Mouse (Mus musculus): ENCODE results near the gene Kcnn3. TPM values are rescaled to one million over a fixed set of nuclear protein-coding genes. Genes with fewer than 3 reads are reported as not detected.
A peak's percentile ranks its signal among the peaks of the same experiment; 100 is the strongest.

Gene Kcnn3
- polyA plus RNA-seq, 1 experiment from 2014 or later = 2.5 TPM

DNA sequence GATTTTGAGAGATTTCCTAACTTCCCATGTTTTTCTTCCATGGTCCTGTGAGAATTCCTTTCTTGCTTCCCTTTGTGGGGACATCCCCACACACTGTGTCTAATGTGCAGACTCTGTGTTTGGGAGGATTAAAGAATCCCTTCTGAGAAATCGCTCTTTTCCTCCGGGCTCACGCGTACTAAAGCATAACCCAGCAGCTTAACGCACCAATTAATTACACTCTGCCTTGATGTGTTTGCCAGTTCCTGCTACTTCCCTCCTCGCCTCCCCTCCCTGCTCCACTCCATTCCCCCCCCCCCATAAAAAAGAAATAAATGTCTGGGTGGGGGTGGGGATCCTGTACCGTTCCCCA, 1.5 kb downstream of the Kcnn3 start:
- Histone ChIP-seq H3K9ac (no peak overlapping the region), H3K4me1 (peaks cover 34% of the 10 kb centered on the region), H3K27ac (no peak overlapping the region), H3K9me3 (no peaks in the 10 kb centered on the region; the same call in 1 of the 2 replicates), H3K36me3 (no peaks in the 10 kb centered on the region), H3K4me3 (peak overlapping the region; percentile 38), H3K4me2 (replicated peaks) (peak overlapping the region; percentile 91), H3K27me3 (peaks cover 38% of the 10 kb centered on the region)
- no peak for ATAC-seq (ENCODE audit: insufficient number of reproducible peaks, insufficient read depth, low FRiP score, low TSS enrichment)
- WGBS = 9% methylated on average over 7 of the region's 7 CpGs

DNA sequence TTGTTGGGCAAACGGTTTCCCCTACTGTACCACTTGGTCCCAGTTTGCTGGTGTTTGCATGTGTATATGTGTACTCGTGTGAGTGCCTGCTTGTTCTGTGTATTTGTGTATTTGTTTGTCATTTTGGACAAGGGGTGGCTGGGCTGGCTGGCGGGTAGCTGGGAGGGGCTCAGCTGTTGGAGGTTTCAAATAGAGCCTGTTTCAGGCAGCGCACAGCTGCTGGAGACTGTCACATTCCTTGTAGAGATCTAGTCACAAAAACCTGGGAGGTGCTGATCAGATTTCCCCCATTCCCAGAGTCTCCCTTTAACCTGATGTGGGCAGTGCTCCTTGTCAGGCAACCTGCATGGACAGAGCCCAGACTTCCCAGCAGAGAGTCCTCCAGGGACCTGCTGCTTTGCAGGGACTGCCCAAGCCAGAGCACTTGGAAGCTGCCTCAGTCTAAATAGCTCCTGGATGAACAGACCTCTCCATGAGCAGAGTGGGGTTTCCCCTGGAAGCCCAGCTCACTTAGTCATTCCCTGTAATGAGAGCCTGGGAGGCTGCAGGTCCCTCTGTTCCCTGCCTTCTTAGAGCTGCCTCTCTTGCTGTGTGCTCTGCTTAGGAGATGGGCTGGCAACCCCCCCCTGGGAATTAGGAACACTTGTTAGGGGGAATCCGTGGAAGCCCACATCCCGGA, 2.6 kb downstream of the Kcnn3 start:
- Histone ChIP-seq H3K36me3 (no peaks in the 10 kb centered on the region), H3K27ac (peak overlapping the region; percentile 41; the same call in 1 of the 2 replicates), H3K9me3 (no peaks in the 10 kb centered on the region), H3K4me3 (peak overlapping the region; percentile 38), H3K9ac (0 out of 2 replicates have a peak overlapping the region, but pooled peaks have one; percentile 22), H3K27me3 (peaks cover 43% of the 10 kb centered on the region), H3K4me1 (peaks cover 40% of the 10 kb centered on the region), H3K4me2 (replicated peaks) (peak overlapping the region; percentile 91)
- no peak for ATAC-seq (ENCODE audit: insufficient number of reproducible peaks, insufficient read depth, low FRiP score, low TSS enrichment)
- WGBS = 24% methylated on average over 6 of the region's 6 CpGs

DNA sequence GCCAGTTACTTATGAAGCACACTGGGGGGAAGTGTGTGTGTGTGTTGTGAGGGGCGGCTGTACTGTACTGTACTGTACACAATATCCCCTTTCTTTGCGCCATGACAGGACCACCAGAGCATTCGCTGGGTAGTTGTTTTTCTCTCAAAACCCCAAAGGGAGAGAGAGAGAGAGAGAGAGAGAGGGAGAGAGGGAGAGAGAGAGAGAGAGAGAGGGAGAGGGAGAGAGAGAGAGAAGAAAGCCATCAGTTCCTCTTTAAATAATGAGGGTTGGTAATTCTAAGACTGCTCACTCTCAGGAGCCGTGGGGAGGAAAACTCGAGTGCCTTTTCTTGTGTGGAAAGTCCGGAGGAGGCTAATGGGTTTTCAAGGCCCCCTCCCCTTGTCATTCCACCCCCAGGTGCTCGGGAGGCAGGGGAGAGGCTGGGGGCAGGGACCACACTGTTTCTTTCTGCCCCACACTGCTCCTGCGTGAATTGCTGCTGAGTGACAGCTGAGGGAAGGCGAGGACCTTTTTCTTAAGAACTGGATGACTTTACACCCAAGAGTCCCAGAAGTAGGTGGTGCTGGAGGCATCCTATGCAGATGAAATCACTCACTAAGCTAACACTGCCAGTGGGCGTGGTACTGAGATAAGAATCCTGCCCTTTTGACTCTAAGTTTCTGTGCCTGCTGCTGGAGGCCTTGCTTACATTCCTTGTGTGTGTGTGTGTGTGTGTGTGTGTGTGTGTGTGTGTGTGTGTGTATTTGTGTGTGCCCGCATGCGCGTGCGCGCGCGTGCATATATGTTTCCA, 6.5 kb downstream of the Kcnn3 start:
- H3K4me3 ChIP-seq = no peak overlapping the region
- H3K4me1 ChIP-seq = peaks cover 28% of the 10 kb centered on the region
- no peak overlapping the region for H3K9ac ChIP-seq
- no peaks in the 10 kb centered on the region for H3K36me3 ChIP-seq
- no peak for ATAC-seq (ENCODE audit: insufficient number of reproducible peaks, insufficient read depth, low FRiP score, low TSS enrichment)
- H3K4me2 ChIP-seq (replicated peaks) = no peak overlapping the region
- peaks cover 29% of the 10 kb centered on the region for H3K27me3 ChIP-seq
- no peak overlapping the region for H3K27ac ChIP-seq
- H3K9me3 ChIP-seq = no peaks in the 10 kb centered on the region
- WGBS = 56% methylated on average over 17 of the region's 17 CpGs

DNA sequence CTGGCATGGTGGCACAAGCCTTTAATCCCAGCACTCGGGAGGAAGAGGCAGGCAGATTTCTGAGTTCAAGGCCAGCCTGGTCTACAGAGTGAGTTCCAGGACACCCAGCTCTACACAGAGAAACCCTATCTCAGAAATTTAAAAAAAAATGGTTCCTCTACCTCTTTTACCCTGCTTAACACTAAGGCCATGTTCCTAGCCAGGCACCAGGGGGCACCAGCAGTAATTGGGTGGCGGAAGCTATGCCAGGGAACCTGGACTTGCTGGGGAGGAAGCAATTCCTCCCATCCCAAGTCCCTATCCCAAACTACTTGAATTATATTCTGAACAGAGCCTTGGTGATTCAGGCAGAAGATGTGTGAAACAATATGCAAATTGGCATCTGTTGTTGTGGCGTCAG, 9.8 kb downstream of the Kcnn3 start:
- 80% methylated on average over 3 of the region's 3 CpGs for WGBS
- ATAC-seq (ENCODE audit: insufficient number of reproducible peaks, insufficient read depth, low FRiP score, low TSS enrichment) = no peak
- Histone ChIP-seq H3K4me1 (peaks cover 14% of the 10 kb centered on the region), H3K9ac (no peak overlapping the region), H3K4me3 (no peak overlapping the region), H3K36me3 (no peaks in the 10 kb centered on the region), H3K27me3 (0 out of 2 replicates have a peak, but pooled peaks cover 5% of the 10 kb centered on the region), H3K4me2 (replicated peaks) (no peak overlapping the region), H3K9me3 (no peaks in the 10 kb centered on the region), H3K27ac (no peak overlapping the region)

DNA sequence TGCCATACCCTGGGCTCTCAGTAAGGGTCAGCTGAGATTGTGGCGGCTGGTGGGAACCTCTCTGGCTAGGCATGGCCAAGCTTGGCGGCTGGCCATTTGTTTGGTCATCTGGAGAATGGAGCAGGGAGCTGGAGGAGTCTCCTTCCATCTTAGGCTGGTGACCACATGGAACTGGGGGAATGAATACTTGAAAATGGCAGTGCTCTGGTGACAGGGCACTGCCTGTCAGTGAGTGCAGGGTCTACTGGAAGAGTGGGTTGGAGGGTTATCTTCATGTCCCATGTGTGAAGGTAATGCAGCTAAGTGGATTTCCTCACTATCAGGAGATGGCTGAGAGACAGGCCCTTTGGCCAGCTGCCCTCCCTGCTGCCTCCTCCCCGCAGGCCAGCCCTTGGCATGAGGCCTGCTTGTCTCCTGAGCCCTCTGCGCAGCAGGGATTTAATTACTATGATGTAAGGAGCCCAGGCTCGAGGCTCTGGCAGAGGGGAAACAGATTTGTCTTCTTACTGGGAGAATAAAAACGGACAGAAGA, 14.7 kb downstream of the Kcnn3 start:
- Histone ChIP-seq H3K9ac (no peak overlapping the region), H3K4me3 (no peak overlapping the region), H3K27me3 (no peaks in the 10 kb centered on the region), H3K4me1 (no peaks in the 10 kb centered on the region), H3K36me3 (no peaks in the 10 kb centered on the region), H3K4me2 (replicated peaks) (no peak overlapping the region), H3K9me3 (no peaks in the 10 kb centered on the region), H3K27ac (no peak overlapping the region)
- no peak for ATAC-seq (ENCODE audit: insufficient number of reproducible peaks, insufficient read depth, low FRiP score, low TSS enrichment)
- WGBS = 50% methylated on average over 6 of the region's 6 CpGs

DNA sequence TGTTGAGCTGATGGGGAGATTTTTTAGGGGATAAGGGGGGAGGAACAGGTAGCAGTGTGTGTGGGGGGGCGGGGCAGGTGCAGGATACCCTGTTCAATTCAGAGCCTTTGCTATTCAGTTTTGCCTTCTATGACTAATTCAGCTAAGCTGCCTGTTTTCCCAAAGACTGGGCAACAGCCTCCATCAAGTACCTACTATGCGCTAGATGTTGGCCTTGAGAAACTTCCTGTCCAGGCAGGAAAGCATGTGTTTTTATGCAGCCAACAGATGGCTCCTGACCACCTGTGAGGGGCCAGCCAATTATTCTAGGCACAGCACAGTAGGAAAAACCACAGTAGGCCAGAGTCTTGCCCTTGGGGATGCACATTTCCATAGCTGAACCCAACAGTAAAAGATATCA, 15.2 kb downstream of the Kcnn3 start:
- Histone ChIP-seq H3K4me1 (no peaks in the 10 kb centered on the region), H3K9ac (no peak overlapping the region), H3K36me3 (no peaks in the 10 kb centered on the region), H3K9me3 (no peaks in the 10 kb centered on the region), H3K4me3 (no peak overlapping the region), H3K4me2 (replicated peaks) (no peak overlapping the region), H3K27me3 (no peaks in the 10 kb centered on the region), H3K27ac (no peak overlapping the region)
- 87% methylated on average over 2 of the region's 2 CpGs for WGBS
- no peak for ATAC-seq (ENCODE audit: insufficient number of reproducible peaks, insufficient read depth, low FRiP score, low TSS enrichment)

DNA sequence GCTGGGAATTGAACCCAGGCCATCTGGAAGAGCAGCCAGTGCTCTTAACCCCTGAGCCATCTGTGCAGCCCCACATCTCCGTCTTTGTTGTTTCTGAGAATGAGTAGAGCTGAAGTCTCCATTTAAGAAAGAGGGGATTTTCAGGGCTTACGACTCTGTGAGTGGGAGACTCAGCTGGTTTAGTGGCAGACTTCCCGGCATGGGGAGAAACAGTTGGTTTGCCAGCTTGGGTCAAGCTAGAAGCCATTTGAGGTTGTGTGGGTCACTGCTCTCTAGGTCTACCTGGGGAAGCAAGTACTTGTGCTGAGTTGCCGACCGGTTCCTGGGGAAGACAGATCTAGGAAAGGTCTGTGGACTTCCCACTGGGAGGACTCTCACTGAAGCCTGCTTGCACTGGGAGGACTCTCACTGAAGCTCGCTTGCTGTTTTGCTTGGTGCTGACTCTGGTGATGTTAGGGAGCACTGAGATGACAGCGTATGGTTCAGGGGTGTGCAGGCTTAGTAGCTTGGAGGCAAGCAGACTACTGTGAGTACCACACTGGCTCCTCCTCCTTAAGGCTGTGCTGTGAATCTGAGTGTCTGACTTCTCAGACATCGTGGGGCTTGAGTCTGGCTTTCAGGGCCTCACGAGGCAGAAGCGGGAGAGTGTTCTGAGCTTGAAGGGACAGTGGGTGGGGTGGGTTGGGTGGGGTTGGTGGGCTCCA, 19.2 kb downstream of the Kcnn3 start:
- WGBS = 81% methylated on average over 10 of the region's 10 CpGs
- no peak overlapping the region for H3K4me2 ChIP-seq (replicated peaks)
- no peak overlapping the region for H3K4me3 ChIP-seq
- H3K9ac ChIP-seq = no peak overlapping the region
- H3K36me3 ChIP-seq = no peaks in the 10 kb centered on the region
- no peak for ATAC-seq (ENCODE audit: insufficient number of reproducible peaks, insufficient read depth, low FRiP score, low TSS enrichment)
- no peaks in the 10 kb centered on the region for H3K9me3 ChIP-seq
- H3K27me3 ChIP-seq = no peaks in the 10 kb centered on the region
- H3K27ac ChIP-seq = no peak overlapping the region
- H3K4me1 ChIP-seq = no peaks in the 10 kb centered on the region

DNA sequence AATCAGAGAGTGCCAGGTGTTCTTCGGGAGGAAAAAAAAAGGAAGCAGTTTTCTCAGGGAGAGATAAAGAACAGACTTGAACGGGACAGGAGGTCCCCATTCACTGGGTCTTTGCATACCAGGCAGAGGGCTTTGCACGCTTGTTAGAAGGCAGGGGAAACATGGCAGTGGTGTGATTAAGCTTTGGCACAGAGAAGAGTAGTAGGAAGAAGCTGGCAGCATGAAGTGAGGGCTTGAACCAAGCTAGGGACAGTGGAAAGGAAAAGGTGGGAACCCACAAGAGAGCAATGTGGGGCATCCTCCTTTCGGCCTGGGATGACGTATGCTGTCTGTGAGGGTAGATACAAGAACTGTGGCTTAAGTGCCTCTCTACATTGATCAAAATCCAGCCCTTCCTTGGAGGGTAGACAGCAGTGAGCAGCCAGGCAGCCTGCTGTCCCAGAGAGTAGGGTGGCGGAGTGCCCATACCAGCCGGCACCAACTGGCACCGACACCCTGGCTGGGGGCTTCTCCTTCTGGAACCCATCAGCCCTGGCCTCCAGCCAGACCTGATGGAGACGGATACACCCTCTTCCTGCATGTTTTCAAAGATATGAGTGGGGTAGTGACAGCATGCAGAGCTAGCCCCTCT, 19.9 kb downstream of the Kcnn3 start:
- H3K9me3 ChIP-seq = no peaks in the 10 kb centered on the region
- no peak for ATAC-seq (ENCODE audit: insufficient number of reproducible peaks, insufficient read depth, low FRiP score, low TSS enrichment)
- no peaks in the 10 kb centered on the region for H3K4me1 ChIP-seq
- H3K36me3 ChIP-seq = no peaks in the 10 kb centered on the region
- no peaks in the 10 kb centered on the region for H3K27me3 ChIP-seq
- H3K27ac ChIP-seq = no peak overlapping the region
- H3K9ac ChIP-seq = no peak overlapping the region
- WGBS = 71% methylated on average over 9 of the region's 9 CpGs
- H3K4me2 ChIP-seq (replicated peaks) = no peak overlapping the region
- no peak overlapping the region for H3K4me3 ChIP-seq

DNA sequence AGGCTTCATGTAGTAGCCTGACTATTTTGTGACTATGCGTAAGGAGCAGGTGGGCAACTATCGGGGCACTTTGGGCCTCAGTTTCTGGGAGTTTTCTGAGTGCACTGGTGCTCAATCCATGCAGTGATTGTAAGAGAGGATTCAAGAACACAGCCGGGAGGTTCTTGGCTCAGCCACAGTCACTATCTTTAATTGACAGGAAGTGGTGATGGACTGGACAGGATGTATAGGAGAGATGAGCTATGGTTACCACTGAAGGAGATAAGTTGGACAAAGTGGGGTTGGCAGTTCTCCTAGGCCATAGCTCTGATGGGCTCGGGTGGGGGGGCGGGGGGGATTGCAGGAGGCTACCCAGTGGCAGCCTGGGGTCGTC, 20.4 kb downstream of the Kcnn3 start:
- WGBS = 82% methylated on average over 6 of the region's 6 CpGs
- Histone ChIP-seq H3K27me3 (no peaks in the 10 kb centered on the region), H3K4me2 (replicated peaks) (no peak overlapping the region), H3K9ac (no peak overlapping the region), H3K4me3 (no peak overlapping the region), H3K36me3 (no peaks in the 10 kb centered on the region), H3K9me3 (no peaks in the 10 kb centered on the region), H3K4me1 (no peaks in the 10 kb centered on the region), H3K27ac (no peak overlapping the region)
- ATAC-seq (ENCODE audit: insufficient number of reproducible peaks, insufficient read depth, low FRiP score, low TSS enrichment) = no peak

DNA sequence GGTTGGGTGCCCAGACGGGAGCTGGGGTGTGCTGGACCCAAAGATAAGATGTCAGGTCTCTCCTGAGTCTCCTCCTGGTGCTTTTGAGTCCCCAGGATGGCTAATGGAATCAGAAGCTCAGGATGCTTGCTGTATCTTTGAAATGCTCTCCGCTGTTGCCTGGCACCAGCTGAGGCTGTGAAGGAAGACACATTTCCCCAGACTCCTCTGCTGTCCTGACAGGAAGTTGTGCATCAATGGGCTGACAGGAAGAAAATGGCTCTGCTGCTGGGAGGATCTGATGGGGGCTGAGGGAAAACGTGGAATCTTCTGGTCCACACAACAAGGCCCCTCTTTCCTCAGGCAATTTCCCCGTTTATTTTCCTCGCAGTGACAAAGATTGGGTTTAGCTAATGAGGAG, 27.0 kb downstream of the Kcnn3 start:
- Histone ChIP-seq H3K9ac (no peak overlapping the region), H3K9me3 (no peaks in the 10 kb centered on the region), H3K4me3 (no peak overlapping the region), H3K36me3 (no peaks in the 10 kb centered on the region), H3K4me1 (no peaks in the 10 kb centered on the region), H3K27ac (no peak overlapping the region), H3K27me3 (no peaks in the 10 kb centered on the region), H3K4me2 (replicated peaks) (no peak overlapping the region)
- no peak for ATAC-seq (ENCODE audit: insufficient number of reproducible peaks, insufficient read depth, low FRiP score, low TSS enrichment)
- 49% methylated on average over 5 of the region's 5 CpGs for WGBS

DNA sequence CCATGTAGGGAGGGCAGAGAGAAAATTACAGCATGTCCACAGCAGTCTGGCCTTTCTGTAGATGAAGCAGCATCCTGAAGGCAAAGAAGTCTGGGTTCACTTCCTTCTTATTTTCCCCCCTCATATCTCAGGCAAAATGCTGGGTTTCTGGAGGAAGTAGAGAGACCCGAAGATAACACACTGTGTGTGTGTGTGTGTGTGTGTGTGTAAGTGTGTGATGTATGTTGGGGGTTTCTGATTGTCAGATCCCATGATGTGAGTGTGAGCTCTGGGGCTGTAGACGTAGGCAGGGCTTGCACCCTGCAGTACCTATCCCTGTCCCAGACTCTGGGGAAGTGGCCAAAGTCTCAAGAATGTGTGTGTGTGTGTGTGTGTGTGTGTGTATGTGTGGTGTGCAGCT, 28.8 kb downstream of the Kcnn3 start:
- H3K9me3 ChIP-seq = no peaks in the 10 kb centered on the region
- no peaks in the 10 kb centered on the region for H3K36me3 ChIP-seq
- no peaks in the 10 kb centered on the region for H3K4me1 ChIP-seq
- WGBS = 77% methylated on average over 2 of the region's 2 CpGs
- no peak overlapping the region for H3K4me2 ChIP-seq (replicated peaks)
- H3K27ac ChIP-seq = no peak overlapping the region
- H3K4me3 ChIP-seq = no peak overlapping the region
- no peak for ATAC-seq (ENCODE audit: insufficient number of reproducible peaks, insufficient read depth, low FRiP score, low TSS enrichment)
- H3K27me3 ChIP-seq = no peaks in the 10 kb centered on the region
- no peak overlapping the region for H3K9ac ChIP-seq

Data from embryonic facial prominence, embryonic 12.5 days (tissue).